Mouse (Mus musculus) heart, postnatal 36 days (tissue): ENCODE results near the gene C5ar1. TPM values are rescaled to one million over a fixed set of nuclear protein-coding genes. Genes with fewer than 3 reads are reported as not detected.

ENCODE experiments used
- total RNA-seq, 2 experiments: library from RNA; stranded (reverse); gene quantifications; 2 replicates each; pipeline ENCODE4 v1.2.3; 2021

C5ar1 gene
- total RNA-seq, 2 experiments from 2014 or later, result 6.4 to 7.8 TPM

Other genes with a start within 250 kb of the C5ar1 start
- gene Bicra, start 211.6 kb downstream of the C5ar1 start, total RNA-seq, result 1 to 10 TPM; 8.1 to 8.2 TPM
- gene Zfp541, start 197.7 kb downstream of the C5ar1 start, total RNA-seq, result not detected
- 10 to 100 TPM; 81.3 to 84.7 TPM for gene Napa, start 161.1 kb downstream of the C5ar1 start, total RNA-seq
- gene Kptn, start 139.6 kb downstream of the C5ar1 start, total RNA-seq, result 10 to 100 TPM; 23.0 to 23.1 TPM
- 1 to 10 TPM in 1 of 2 experiments, under 1 TPM in 1; 0.67 to 1.1 TPM for gene Slc8a2, start 129.7 kb downstream of the C5ar1 start, total RNA-seq
- 1 to 10 TPM; 3.9 to 4.9 TPM for gene Meis3, start 84.5 kb downstream of the C5ar1 start, total RNA-seq
- 1 to 10 TPM; 7.9 to 8.7 TPM for gene Dhx34, start 37.5 kb downstream of the C5ar1 start, total RNA-seq
- 1 to 10 TPM; 1.2 to 1.7 TPM for gene C5ar2, start 15.4 kb downstream of the C5ar1 start, total RNA-seq
- 10 to 100 TPM; 17.0 to 17.8 TPM for gene Inafm1, start 14.1 kb upstream of the C5ar1 start, total RNA-seq
- gene Ccdc9, start 27.3 kb upstream of the C5ar1 start, total RNA-seq, result 10 to 100 TPM; 34.6 to 36.9 TPM
- 1 to 10 TPM; 3.1 to 5.0 TPM for gene Bbc3, start 48.9 kb upstream of the C5ar1 start, total RNA-seq
- gene Sae1, start 128.3 kb upstream of the C5ar1 start, total RNA-seq, result 10 to 100 TPM; 33.6 to 35.7 TPM
- 10 to 100 TPM; 28.9 to 37.8 TPM for gene Zc3h4, start 141.4 kb upstream of the C5ar1 start, total RNA-seq
- gene Tmem160, start 193.2 kb upstream of the C5ar1 start, total RNA-seq, result 10 to 100 TPM; 79.4 to 89.8 TPM
- not detected for gene Npas1, start 218.2 kb upstream of the C5ar1 start, total RNA-seq